In the genomic region with DNA sequence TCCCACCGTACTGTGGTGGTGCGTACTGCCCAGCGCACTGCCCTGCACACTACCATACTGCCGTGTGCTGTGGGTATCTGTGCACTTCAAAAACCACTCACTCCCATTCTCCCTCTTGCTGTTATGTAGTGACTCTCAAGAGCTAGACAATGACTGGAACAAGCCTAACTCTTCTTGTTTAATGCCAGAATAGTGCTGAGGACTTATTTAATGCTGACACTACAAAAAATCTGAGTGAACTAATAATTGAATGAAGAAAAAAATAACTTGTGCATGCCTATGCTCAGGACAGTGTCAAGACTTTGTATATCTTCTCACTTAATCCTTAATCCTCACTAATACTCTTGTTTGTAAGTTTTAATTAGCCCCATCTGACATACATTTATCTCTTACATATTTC, we compare ENCODE assay signal across 21 mouse cellular contexts. TPM values are rescaled to one million over a fixed set of nuclear protein-coding genes. Genes with fewer than 3 reads are reported as not detected.
"Had no signal": no experiment of that assay in that cellular context is flagged by ENCODE, and none has a peak within 500 bp of the region (broad histone marks: within the 10 kb centered on the region; RNA-seq: fewer than 3 reads in every experiment).

No protein-coding gene starts in this region.

- H3K27me3 ChIP-seq: neural tube, embryonic 13.5 days; neural tube, embryonic 15.5 days had no signal

- H3K27ac ChIP-seq: liver, embryonic 15.5 days; midbrain, embryonic 10.5 days; midbrain, embryonic 13.5 days; neural tube, embryonic 13.5 days; neural tube, embryonic 15.5 days had no signal

- H3K36me3 ChIP-seq: liver, embryonic 15.5 days; midbrain, embryonic 10.5 days; midbrain, embryonic 13.5 days; neural tube, embryonic 13.5 days; neural tube, embryonic 15.5 days had no signal

- H3K4me3 ChIP-seq: liver, embryonic 15.5 days; midbrain, embryonic 10.5 days; midbrain, embryonic 13.5 days; myocyte; neural tube, embryonic 13.5 days; neural tube, embryonic 15.5 days had no signal

- H3K4me1 ChIP-seq: liver, embryonic 15.5 days; midbrain, embryonic 13.5 days; neural tube, embryonic 13.5 days; neural tube, embryonic 15.5 days had no signal

- ATAC-seq: midbrain, embryonic 13.5 days; midbrain, embryonic 16.5 days had no signal

- DNase-seq: lung, adult 18-20 months; lung, embryonic 14.5 days; lung, postnatal 10 days; lung, postnatal 4 days; retina, postnatal 1 day; right cerebral cortex, adult 18-20 months; right cerebral cortex, postnatal 25 days; right cerebral cortex, postnatal 4 days; spleen, adult 18-20 months; thymus, adult 18-20 months; thymus, postnatal 14 days; thymus, postnatal 36 days had no signal

- H3K9ac ChIP-seq: liver, embryonic 15.5 days; lung, embryonic 14.5 days; midbrain, embryonic 13.5 days; neural tube, embryonic 13.5 days; neural tube, embryonic 15.5 days had no signal

- H3K4me2 ChIP-seq: liver, embryonic 15.5 days; lung, embryonic 14.5 days; midbrain, embryonic 13.5 days; neural tube, embryonic 13.5 days; neural tube, embryonic 15.5 days had no signal

- H3K9me3 ChIP-seq: liver, embryonic 15.5 days; midbrain, embryonic 10.5 days; midbrain, embryonic 13.5 days; neural tube, embryonic 13.5 days; neural tube, embryonic 15.5 days had no signal

RNA-seq across cellular contexts. Expression of gene Tmem30c, which starts 45.2 kb away (rescaled TPM):
- polyA plus RNA-seq: liver, embryonic 15.5 days; myocyte; neural tube, embryonic 11.5 days; small intestine, adult 2 months had no signal
